Mouse (Mus musculus): ENCODE results near the gene Vim.

The Vim gene

DNA sequence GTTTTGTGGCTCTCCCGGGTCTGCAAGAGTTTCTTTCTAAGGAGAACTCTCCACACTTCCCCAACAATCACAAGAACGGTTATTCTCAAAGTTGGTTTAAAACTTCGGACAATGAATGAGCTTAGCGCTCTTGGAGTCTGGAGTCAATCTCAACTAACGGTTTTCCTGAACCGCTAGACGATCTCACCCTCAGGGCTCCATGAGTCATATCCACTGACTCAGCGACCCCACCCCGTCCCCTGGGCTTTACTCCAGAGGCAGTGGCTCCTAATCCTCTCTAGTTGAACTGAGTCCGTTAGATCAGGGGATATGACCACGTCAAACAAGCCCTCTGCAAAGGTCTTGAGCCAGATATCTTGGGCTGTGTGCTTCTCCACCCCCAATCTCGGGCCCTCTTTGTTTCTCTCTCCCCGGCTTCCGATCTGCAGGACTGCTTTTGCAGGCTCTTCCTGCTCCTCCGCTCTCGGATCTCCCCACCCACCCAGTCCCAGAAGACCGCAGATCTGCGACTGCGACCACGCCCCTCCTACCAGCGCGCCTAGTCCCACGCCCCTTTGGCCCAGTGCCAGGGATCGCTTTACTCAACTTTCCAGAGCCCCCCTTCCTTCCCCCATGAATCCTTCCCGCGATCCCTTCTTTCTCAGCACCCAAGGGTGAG is at the start of gene Vim:
Gene Vim (plus strand): TSS at position 520 of the 658 bp plus-strand sequence.
- CTCF ChIA-PET = interaction anchor here (0.6 to 1.4 kb wide), 4 partner anchors 17 to 29 kb away, joined by 3 to 9 read pairs (median 4); partner anchors contain the start of gene Trdmt1

DNA sequence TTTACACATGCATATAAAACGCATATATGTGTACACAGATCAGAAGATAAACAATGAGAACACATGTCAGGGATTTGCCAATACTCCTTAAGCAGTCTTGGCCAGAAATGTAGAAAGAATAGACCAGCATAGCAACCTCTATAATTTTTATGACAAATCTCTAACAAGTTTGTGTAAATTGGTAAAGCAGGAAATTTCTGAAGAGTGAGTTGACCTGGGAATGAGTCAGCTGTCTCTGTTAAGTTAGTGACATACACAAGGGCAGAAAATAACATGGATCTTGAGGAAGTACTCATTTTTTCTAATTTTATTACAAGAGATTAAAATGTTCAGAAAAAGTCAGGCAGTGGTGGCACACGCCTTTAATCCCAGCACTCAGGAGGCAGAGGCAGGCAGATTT is 47.5 kb upstream of the Vim start:
- CTCF ChIA-PET = no interaction called here

DNA sequence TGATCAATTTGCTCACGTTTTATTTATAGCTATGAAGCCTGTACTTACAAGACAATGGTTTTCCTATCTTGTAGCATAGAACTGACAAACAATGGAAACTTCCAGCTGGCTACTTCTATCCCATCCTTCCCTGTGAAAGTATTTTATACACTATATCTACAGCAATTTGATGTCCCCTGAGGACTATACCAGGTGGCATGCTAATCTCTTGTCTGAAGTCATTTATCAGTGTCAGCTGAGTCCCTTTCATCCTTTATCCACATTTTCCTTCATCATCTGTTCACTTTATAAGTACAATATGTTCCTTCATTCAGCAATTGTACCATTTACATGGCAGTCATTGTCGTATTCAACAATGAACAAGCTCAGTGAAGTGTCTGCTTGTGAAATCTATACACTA is 46.6 kb upstream of the Vim start:
- CTCF ChIA-PET = interaction anchor here (0.6 kb wide), 1 partner anchor 1988 kb away, joined by 4 read pairs; no protein-coding TSS in a partner anchor

- CTCF ChIA-PET = interaction anchor here (0.6 kb wide), 1 partner anchor 1988 kb away, joined by 4 read pairs; no protein-coding TSS in a partner anchor
Measured at GRCm38 (mm10) chr2:13527531-13527930, 46.2 kb upstream of the Vim start.

DNA sequence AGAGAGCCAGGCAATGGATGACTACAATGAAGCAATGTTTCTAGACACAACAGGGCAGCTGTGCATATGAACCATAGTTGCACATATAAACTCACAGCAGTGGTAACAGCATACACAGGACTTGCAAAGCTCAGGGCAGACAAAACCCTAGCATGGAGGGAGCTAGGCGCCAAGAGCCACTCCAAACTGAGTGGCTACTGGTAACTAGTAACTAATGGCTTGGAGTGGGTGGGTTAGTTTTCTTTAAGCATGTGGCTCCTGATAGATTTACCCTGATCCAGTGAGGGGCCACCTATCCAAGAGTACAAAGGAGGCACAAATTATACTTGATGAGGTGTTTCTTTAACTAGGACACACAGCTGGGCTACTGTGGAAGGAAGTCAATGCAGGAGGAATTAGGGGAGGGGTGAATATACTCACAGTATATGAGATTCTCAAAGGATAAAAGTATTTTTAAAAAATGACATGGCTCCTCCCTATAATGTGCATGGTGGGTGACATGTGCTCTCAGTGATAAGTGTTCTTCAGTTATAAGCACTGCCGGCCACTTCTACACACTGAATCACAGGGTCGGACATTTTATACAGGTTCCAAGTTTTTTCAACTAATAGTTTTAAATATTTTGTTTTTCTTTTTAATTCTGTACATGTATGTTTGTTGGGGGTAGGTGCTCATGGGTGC is 44.3 kb upstream of the Vim start:
- CTCF ChIA-PET = no interaction called here

DNA sequence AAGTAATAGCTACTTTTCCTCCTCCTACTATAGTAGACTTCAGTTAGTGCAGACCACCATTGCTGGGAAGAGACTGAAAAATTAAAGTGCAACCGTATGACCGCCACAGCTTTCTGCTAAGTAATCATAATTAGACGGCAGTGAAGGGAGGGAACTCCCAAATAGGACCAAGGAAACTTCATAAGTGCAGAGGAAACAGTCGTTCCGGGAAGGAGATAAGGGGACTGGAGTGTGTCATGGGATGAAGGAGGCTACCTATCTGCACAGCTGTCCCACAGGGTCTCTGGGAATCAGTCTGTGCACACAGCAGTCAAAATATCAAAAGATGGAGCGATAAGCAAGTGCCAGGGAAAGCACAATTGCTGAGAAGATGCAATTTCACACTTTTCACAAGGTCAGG is 43.1 kb upstream of the Vim start:
- CTCF ChIA-PET = interaction anchor here (0.6 kb wide), 1 partner anchor 1529 kb away, joined by 3 read pairs; no protein-coding TSS in a partner anchor

- CTCF ChIA-PET = no interaction called here
Measured at GRCm38 (mm10) chr2:13536747-13537146, 37.0 kb upstream of the Vim start.

DNA sequence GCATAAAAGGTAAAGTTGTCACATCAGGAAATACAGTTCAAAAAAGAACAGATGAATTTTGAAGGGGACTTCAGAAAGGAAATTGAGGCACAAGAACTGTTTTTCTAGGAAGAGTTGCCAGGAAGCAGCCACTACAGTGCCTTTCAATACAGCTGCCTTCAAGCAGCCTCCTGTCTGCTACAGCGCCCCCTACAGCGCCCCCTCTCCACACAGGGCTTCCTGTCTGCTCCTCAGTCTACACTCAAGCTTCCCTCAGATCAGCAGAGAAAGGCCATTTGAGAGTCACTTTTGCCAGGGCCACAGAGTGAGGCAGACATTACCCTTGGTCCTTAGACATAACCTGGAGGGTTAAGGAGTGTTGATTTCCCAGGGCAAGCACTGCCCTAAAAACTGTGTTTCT is 36.0 kb upstream of the Vim start:
- CTCF ChIA-PET = no interaction called here

- CTCF ChIA-PET = no interaction called here
Measured at GRCm38 (mm10) chr2:13538258-13538657, 35.5 kb upstream of the Vim start.

DNA sequence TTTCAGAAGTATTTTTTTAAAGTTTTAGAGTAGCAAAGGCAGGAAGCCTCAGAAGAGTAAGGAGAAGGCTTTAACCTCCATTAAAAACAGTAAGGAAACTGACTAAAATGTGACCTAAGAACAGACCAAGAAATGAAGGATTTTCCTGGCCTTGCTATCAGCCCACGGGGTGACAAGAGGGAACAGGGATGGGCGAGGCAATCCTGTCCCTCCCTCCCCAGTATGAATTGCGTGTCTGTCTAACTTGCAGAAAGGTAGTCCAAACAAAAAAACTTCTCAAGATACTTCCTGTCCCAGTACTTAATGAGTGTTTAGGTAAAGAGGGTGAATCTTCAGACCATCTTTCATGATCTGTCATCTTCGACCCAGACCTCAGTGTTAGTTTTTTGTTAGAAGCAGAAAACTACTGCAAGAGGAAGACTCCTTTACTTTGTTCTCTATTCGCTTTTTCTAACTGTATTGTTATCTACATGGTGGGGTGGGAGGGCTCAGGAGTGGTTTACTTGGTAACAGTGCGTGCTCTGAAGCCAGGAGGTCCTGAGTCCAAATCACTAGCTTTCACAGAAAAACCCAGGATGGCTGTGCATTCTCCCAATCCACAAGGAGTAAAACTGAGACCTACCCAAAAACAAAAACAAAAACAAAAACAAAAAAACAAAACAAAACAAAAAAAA is 34.9 kb upstream of the Vim start:
- CTCF ChIA-PET = no interaction called here

DNA sequence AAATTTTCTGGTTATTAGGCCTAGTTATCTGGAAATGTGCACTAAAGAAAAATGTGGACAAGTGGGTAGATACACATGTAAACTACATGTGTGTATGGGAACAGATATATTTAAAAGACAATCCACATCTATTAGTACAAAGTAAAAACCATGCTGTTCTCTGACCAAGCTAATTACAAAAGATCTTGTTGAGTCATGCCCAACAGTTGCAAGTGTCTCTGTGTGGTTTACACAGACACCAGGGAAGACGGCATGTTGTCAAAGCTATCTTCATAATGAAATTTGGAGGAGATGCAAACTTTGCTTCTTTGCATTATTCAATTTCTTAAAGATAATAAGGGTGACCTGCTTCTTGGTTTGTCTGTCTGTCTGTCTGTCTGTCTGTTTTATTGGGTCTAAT is 33.9 kb upstream of the Vim start:
- CTCF ChIA-PET = no interaction called here

DNA sequence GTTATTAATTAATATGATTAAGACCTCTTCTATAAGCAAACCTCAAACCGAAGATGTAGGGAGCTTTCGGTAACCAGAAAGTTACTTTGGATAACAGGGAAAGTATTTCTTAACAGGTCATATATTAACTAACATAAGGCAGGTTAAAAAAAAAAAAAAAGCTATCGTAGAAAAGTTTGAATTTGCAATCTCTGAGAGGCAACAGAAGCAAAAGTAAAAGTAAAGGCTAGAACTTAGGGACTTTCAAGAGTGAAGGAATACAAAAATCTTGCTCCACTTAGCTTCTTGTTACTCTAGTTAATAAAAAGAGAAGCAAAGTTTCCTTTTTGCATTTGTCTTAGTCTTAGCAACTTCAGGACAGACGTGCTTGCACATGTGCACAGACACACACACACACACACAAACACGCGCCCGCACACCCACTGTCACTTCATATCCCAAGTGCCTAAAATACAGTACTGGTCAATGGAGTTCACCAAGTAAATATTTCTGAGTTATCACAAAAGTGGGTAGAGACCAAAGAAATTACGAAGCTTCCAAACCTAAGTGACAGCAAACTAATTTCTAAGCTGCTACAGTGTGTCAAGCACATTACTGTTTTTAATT is 30.1 kb upstream of the Vim start:
- CTCF ChIA-PET = interaction anchor here (1.0 to 1.8 kb wide), 2 partner anchors 29 to 31 kb away, joined by 3 to 9 read pairs; no protein-coding TSS in a partner anchor

GRCm38 (mm10) chr2:13544193-13544824 is 29.4 kb upstream of the Vim start, which contains the start of gene Trdmt1:
Gene Trdmt1, minus strand, starts transcription at chr2:13544668.
- CTCF ChIA-PET = interaction anchor here (0.6 to 1.8 kb wide), 4 partner anchors 28 to 117 kb away, joined by 3 to 9 read pairs (median 6); partner anchors contain the start of gene Vim

- CTCF ChIA-PET = no interaction called here
Measured at GRCm38 (mm10) chr2:13548749-13549148, 25.0 kb upstream of the Vim start.

DNA sequence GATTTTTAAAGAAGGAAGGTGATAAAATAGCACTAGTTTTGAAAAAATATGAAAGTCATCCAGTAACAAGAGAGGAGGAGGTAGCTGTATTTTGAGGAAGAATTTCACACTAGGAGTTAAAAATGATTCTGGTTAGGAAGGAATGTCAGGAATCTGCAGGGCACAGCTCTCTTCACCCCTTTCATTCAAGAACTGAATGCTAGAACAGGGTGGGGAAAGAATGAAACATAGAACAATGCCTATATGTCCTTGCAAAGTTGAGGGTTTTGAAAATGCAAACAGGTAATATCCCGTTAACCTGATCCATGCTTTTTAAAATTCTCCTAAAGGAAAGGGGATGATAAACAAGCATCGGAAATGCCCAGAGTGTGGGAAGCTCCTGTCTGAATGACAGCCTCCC is 19.8 kb upstream of the Vim start:
- CTCF ChIA-PET = no interaction called here

DNA sequence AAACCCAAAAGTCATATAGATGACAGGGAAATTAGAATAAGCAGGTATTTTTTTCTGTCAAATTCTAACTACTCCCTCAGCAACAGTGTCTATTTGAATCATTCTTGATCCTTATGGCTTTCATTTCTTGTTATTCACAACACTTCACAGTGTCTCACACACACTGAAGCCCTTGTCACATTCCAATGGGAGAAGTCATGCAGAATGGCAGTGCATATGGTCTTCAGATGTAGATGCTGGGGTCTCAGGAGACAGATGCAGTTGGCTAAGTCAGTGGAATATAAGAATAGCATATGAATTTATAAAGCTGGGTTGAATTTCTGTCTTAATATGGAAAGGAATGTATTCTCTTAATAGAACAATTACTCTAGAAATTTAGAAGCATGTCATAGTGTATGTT is 17.5 kb upstream of the Vim start:
- CTCF ChIA-PET = interaction anchor here (0.5 kb wide), 1 partner anchor 101 kb away, joined by 3 read pairs; no protein-coding TSS in a partner anchor

GRCm38 (mm10) chr2:13557145-13558030 is 16.3 kb upstream of the Vim start:
- CTCF ChIA-PET = interaction anchor here (0.7 to 0.9 kb wide), 2 partner anchors 16 to 139 kb away, joined by 3 read pairs; partner anchors contain the start of gene Vim

GRCm38 (mm10) chr2:13558607-13559262 is 15.0 kb upstream of the Vim start:
- CTCF ChIA-PET = no interaction called here

GRCm38 (mm10) chr2:13559303-13559702 is 14.4 kb upstream of the Vim start:
- CTCF ChIA-PET = no interaction called here

DNA sequence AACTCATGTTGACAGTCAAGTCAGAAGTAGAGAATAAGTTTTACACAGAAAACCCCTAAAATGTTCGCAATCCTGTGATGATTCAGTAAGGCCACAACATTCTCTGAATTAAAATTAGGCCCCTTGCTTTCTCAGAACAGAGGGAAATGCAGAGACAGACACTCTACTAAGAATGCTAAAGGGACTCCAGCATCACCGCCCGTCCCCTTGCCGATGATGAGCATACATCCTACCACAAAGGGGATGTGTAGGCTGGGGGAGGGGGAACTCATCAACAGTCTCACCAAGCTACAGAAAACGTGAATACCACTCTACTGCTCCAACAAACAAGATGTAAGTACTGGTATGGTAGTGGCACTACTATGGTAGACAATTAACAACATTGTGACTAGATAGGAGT is 14.0 kb upstream of the Vim start:
- CTCF ChIA-PET = interaction anchor here (0.6 kb wide), 1 partner anchor 391 kb away, joined by 3 read pairs; no protein-coding TSS in a partner anchor
